Mouse (Mus musculus) fibroblast of lung, adult 2 months (primary cell): ENCODE results near the gene Iqgap1.

Experiments used
- DNase-seq: peaks from one replicate; pipeline ENCODE4 v3.0.0-alpha.2; 2011; ENCODE audit warnings: low read depth

Iqgap1 gene

GRCm38 (mm10) chr7:80825843-80826403, at the start of gene Iqgap1:
Iqgap1 (minus strand) TSS chr7:80825974.
- DNase-seq: no peak

DNA sequence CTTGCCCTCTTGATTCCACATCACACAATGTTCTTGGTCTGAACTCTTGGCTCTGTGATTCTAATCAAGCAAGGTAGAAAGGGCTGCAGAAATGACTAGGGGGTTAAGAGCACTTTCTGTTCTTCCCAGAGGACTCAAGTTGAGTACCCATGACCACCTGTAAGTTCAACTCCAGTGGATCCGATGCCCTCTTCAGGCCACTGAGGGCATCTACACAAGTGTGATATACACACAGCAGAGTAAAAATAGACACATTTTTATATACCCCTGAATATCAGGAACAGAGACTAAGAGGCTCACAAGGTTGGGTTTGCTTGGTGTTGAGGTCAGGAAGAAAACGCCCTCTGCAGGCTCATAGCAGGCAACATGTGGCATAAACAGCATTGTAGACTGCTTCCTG, 47.9 kb upstream of the Iqgap1 start:
- no peak for DNase-seq

DNA sequence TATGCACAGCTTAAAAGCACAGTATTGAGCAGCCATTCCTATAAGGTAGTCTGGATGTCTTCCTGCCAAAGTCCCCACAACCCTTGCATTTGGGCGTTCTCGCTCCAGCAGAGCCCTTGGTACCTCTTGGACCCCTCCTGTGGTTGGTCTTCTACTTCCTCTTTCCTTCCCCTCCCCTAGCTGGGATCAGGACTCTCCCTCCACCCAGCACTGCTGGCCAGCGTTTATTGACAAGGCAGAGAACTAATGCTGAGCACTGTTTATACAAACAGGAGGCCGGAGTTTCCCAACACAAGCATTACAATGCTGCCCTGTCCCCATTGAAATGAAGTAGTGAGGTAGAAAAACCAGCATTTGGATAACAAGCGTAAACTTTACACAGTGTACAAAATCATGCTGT, 47.3 kb upstream of the Iqgap1 start:
- no peak for DNase-seq

DNA sequence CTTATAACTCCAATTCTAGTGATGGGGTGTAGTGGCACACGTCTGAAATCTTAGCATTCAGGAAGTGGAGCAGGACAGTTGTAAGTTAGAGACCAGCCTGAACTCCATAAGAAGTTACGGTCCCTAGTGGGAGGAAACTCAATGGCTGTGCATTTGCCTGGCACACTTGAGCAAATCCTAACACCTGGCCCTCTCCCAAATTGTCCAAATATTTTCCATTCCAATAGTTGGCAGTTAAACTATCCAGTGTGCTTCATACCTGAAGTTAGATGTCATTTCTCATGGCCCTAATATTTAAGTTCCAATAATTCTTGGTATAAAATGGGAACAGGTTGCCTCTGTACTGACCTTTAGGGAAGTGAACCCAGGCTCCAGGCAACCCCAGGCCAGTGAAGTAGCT, 42.9 kb upstream of the Iqgap1 start:
- DNase-seq: no peak

- no peak for DNase-seq
Observed at GRCm38 (mm10) chr7:80866514-80867147, 40.9 kb upstream of the Iqgap1 start.

- DNase-seq: no peak
Observed at GRCm38 (mm10) chr7:80865521-80865920, 39.7 kb upstream of the Iqgap1 start.

- DNase-seq: no peak
Observed at GRCm38 (mm10) chr7:80864831-80865230, 39.1 kb upstream of the Iqgap1 start.

DNA sequence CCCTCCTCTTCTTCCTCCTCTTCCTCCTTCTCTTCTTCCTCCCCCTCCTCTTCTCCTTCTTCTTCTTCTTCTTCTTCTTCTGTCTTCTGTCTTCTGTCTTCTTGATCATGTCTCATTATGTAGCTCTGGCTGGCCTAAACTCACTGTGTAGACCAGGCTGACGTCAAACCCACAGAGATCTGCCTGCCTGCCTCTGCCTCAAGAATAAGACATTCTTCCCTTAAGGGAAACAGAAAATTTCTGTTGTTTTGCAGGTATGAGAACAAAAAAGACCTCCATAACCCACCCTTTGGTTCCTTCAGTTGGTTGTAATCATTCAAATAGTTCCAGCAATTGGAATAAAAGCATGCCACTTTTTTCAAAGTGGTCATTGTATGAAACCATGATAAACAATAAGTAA, 38.4 kb upstream of the Iqgap1 start:
- DNase-seq: no peak

- DNase-seq: no peak
Observed at GRCm38 (mm10) chr7:80863520-80863919, 37.7 kb upstream of the Iqgap1 start.

GRCm38 (mm10) chr7:80862475-80862874, 36.7 kb upstream of the Iqgap1 start:
- DNase-seq: no peak

- peak; percentile 79 for DNase-seq
Observed at GRCm38 (mm10) chr7:80860729-80861274, 35.0 kb upstream of the Iqgap1 start, which contains the start of gene Zscan2. Zscan2 (plus strand) TSS chr7:80860920.

DNA sequence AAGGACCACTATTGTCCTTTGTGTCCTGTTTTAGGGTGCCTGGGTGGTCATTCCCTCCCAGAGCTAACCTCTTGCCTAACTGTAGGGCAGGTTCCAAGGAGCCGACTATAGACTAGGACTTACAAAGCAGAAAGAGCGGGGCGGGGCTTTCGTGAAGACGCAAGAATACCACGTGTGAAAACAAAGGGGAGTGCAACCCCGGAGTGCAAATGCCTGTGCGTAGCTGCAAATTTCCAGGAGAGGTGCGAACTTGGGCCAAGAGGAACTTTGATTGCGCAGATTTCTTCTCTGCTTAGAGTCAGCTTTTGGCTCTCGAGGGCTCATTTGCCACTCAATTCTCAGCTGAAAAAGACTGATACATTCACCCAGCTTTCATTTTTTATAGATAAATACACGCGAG, 34.5 kb upstream of the Iqgap1 start:
- DNase-seq: no peak

- DNase-seq: no peak
Observed at GRCm38 (mm10) chr7:80857181-80857580, 31.4 kb upstream of the Iqgap1 start.

DNA sequence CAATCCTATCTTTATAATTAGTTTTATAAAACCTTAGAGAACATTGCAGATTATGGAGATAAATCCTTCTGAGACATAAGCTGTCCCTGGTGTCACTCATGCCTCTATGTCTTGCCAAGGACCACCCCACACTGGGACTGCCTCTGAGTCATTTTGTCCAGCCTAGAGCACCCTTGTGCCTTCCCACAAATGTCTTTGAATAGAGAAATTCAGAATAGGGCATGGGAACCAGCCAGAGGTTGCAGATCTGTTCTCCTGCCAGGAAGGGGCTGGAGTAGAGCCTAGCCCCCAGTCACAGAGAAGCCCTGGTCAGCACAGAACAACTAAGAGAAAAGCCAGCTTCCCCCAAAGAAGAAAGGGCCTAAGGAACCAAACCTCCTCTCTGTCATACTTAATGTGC, 29.5 kb upstream of the Iqgap1 start:
- DNase-seq: no peak

- DNase-seq: no peak
Observed at GRCm38 (mm10) chr7:80853218-80853617, 27.4 kb upstream of the Iqgap1 start.

DNA sequence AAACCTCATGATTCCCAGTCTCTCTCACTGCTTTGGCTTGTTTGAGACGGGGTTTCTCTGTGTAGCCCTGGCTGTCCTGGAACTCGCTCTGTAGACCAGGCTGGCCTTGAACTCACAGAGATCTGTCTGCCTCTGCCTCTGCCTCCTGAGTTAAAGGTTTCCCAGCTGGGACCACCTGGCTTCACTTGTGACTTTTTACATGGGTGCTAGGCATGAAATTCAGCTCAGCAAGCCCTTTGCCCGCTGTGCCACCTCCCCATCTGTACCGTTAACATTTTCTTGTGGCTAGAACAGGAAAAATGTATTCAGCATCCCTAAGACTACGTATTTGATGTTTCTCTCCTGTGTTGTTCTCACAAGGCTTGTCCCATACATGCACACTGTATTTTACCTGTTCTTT, 24.7 kb upstream of the Iqgap1 start:
- no peak for DNase-seq

DNA sequence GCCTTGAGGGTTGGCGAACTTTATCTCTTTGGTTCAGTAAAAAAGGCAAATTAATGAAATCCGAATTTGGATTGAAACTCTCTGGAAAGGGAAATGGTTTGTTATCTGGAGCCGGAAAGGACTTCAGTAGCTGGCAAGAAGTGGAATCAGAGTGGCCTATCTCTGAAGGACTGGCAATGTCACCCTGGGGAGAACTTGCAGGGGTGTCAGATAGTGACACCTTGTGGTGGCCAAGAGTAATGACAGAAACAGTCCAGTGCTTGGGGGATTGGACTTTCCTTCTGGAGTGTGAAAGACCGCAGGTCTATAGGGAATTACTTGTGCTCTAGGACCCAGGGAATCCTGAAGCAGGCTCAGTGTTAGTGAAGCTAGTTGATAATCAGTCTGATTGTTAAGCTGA, 23.9 kb upstream of the Iqgap1 start:
- no peak for DNase-seq

DNA sequence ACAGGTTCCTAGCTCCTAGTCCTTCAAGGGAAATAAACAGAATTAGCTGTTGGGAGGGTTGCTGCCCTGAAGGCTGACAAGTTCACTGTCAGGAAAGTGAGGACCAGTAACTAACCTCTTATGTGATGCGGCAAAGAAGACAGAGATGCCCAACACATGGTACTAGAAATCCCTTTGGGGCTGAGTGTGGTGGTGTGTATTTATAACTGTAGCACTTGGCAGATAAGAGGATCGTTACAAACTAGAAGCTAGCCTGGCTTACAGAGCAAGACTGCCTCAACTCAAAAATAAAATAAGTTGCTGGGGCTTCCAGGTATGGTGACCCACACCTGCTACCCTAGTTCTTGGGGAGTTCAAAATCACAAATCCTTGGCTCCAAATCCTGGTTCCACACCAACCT, 23.5 kb upstream of the Iqgap1 start:
- no peak for DNase-seq

DNA sequence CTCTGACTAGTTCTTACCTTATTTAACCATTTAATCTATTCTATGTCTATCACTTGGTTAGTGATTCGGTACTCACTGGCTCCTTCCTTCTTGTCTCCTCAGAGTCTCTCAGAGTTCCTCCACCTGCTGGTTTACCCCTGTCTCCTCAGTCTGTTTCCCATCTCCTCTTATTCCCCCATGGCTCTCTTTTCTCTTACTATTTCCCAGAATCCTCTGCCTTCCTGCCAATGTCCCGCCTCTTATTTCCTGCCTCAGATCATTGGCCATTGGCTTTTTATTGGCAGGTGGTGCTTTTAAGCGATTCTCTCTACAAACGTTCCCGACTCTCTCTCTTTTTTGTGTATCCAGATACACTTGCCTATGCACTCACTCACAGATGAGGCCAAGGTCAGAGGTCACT, 20.9 kb upstream of the Iqgap1 start:
- no peak for DNase-seq

GRCm38 (mm10) chr7:80846280-80846678, 20.5 kb upstream of the Iqgap1 start:
- DNase-seq: no peak

GRCm38 (mm10) chr7:80845621-80846279, 20.0 kb upstream of the Iqgap1 start:
- no peak for DNase-seq

DNA sequence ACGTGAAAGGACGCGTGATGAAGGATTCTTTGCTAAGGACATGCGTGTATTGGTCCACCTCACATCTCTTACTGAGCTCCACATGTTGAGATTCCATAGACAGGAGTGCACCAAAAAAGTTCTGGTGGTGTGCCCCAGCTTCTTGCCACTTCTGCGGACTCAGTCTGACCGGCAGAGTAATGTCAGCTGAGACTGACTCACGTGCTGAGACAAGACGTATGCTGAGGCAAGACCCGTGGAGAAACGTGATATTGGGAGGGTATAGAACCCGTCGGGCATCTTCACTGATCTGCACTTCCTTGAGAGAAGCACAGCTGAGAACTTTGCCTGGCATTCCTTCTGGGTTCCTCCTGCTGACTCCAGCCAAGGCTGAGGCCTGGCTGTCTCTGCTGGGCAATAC, 18.9 kb upstream of the Iqgap1 start:
- DNase-seq: no peak

DNA sequence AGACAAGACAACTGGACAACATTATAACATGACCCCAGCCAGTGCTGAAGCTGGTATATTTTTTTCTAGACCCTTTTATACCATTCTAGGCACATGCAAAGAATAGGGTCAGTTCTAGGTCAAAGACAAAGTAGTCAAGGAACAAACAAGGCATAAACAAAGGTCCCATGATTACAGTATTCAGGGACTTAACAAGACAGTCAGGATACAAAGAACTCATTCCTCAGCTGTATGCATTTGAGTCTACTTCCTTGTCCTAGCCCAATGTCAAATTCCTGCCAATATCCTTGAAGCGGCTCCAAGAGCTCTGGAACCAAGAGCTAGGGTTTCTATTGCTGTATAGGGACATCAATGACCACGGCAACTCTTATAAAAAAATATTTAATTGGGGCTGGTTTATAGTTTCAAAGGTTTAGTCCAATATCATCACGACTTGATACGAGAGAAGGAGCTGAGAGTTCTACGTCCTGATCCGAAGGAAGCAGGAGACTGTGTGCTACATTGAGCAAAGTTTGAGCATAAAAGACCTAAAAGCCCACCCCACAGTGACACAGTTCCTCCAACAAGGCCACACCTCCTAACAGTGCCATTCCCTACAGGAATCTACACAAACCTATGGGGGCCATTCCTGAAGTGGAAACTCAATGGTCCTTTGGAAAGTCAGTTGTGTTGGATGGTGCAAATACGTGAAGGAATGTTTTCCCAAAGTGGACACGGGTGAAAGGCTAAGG, 18.3 kb upstream of the Iqgap1 start:
- DNase-seq: no peak
